Mouse (Mus musculus) embryo, embryonic 10 days (tissue): ENCODE measurements at regions not wholly inside any gene's neighbourhood (a gene's known extent, or its start where the extent isn't known, plus 50 kb on each side); places are given as distances from the start of the nearest gene placed in this dataset.

Source experiments
- DNase-seq: peaks from one replicate; pipeline ENCODE4 v3.0.0-alpha.2; 2015; ENCODE audit warnings: low spot score

GRCm38 (mm10) chr3:78901838-78902484 is 384.4 kb downstream of the Rapgef2 start:
- no peak for DNase-seq

- peak; percentile 23 for DNase-seq
These were observed 385.1 kb downstream of the Rapgef2 start for GRCm38 (mm10) chr3:78901016-78901837.

GRCm38 (mm10) chr3:78899446-78900230 is 386.7 kb downstream of the Rapgef2 start:
- no peak for DNase-seq

GRCm38 (mm10) chr3:78889326-78889725 is 397.0 kb downstream of the Rapgef2 start:
- DNase-seq, result no peak

GRCm38 (mm10) chr3:78884715-78885114 is 401.6 kb downstream of the Rapgef2 start:
- DNase-seq, result no peak

GRCm38 (mm10) chr3:78884029-78884428 is 402.3 kb downstream of the Rapgef2 start:
- no peak for DNase-seq

- DNase-seq, result no peak
These were observed 406.2 kb downstream of the Rapgef2 start for GRCm38 (mm10) chr3:78880072-78880471.

- DNase-seq, result no peak
These were observed 409.0 kb downstream of the Rapgef2 start for GRCm38 (mm10) chr3:78877323-78877722.

GRCm38 (mm10) chr3:78866896-78867295 is 419.4 kb downstream of the Rapgef2 start:
- DNase-seq, result no peak

- DNase-seq, result no peak
These were observed 420.1 kb downstream of the Rapgef2 start for GRCm38 (mm10) chr3:78866083-78866726.

- no peak for DNase-seq
These were observed 423.3 kb downstream of the Rapgef2 start for GRCm38 (mm10) chr3:78863005-78863404.

GRCm38 (mm10) chr3:78846617-78847318 is 439.5 kb downstream of the Rapgef2 start:
- DNase-seq, result no peak

GRCm38 (mm10) chr3:78841173-78841572 is 445.1 kb downstream of the Rapgef2 start:
- DNase-seq, result no peak

GRCm38 (mm10) chr3:78836824-78837223 is 449.5 kb downstream of the Rapgef2 start:
- no peak for DNase-seq

GRCm38 (mm10) chr3:78825505-78825904 is 460.8 kb downstream of the Rapgef2 start:
- DNase-seq, result peak; percentile 13

- DNase-seq, result no peak
These were observed 473.9 kb downstream of the Rapgef2 start for GRCm38 (mm10) chr3:78812425-78812824.

- DNase-seq, result no peak
These were observed 475.7 kb downstream of the Rapgef2 start for GRCm38 (mm10) chr3:78810431-78811152.

GRCm38 (mm10) chr3:78803176-78803575 is 483.1 kb downstream of the Rapgef2 start:
- no peak for DNase-seq

- no peak for DNase-seq
These were observed 490.3 kb downstream of the Rapgef2 start for GRCm38 (mm10) chr3:78795951-78796455.

GRCm38 (mm10) chr3:78792440-78793057 is 493.8 kb downstream of the Rapgef2 start:
- DNase-seq, result peak; percentile 12
